Mouse (Mus musculus) midbrain, postnatal 0 days (tissue): ENCODE data around the gene Ppp2r2d. TPM values are rescaled to one million over a fixed set of nuclear protein-coding genes. Genes with fewer than 3 reads are reported as not detected.

ENCODE experiments used
- ATAC-seq: fragments of 200-750 bp; cut with Nextera tagmentation; 2 replicates; pipeline ENCODE4 v1.8.0; 2017; ENCODE audit warnings: moderate number of reproducible peaks, mild to moderate bottlenecking, moderate TSS enrichment, moderate library complexity; ENCODE audit not compliant: low FRiP score
- DNase-seq: peaks from one replicate; pipeline ENCODE4 v3.0.0-alpha.2; 2015; ENCODE audit warnings: low spot score
- H3K27ac ChIP-seq: fragments of 300-500 bp; sonication (generic); 2 replicates; pipeline ENCODE4 v1.5.1; 2014; ENCODE audit warnings: low read depth, mild to moderate bottlenecking, low read length, mixed read lengths
- H3K27me3 ChIP-seq: fragments of 300-500 bp; sonication (generic); 2 replicates; pipeline ENCODE4 v1.6.1; 2014; ENCODE audit warnings: low read length, control low read depth, mixed read lengths; ENCODE audit not compliant: insufficient read depth
- H3K36me3 ChIP-seq: fragments of 300-500 bp; sonication (generic); 2 replicates; pipeline ENCODE4 v1.6.1; 2014; ENCODE audit warnings: low read length, control low read depth, mixed read lengths; ENCODE audit not compliant: insufficient read depth
- H3K4me1 ChIP-seq: fragments of 300-500 bp; sonication (generic); 2 replicates; pipeline ENCODE4 v1.6.1; 2014; ENCODE audit warnings: mild to moderate bottlenecking, control low read depth, antibody characterized with exemption, low read length, mixed read lengths; ENCODE audit not compliant: insufficient read depth
- H3K4me2 ChIP-seq: fragments of 300-500 bp; sonication (generic); 2 replicates; pipeline ENCODE4 v1.6.1; 2014; ENCODE audit warnings: low read depth, mild to moderate bottlenecking, low read length, mixed read lengths; ENCODE audit not compliant: poor library complexity, severe bottlenecking
- H3K4me3 ChIP-seq: fragments of 300-500 bp; sonication (generic); 2 replicates; pipeline ENCODE4 v1.5.1; 2014; ENCODE audit warnings: low read depth, mild to moderate bottlenecking, low read length, moderate library complexity
- H3K9ac ChIP-seq: fragments of 300-500 bp; sonication (generic); replicated peaks from 2 replicates; pipeline ENCODE4 v1.6.1; 2014; ENCODE audit warnings: mild to moderate bottlenecking, low read length, moderate library complexity, mixed read lengths; ENCODE audit not compliant: poor library complexity, severe bottlenecking
- H3K9me3 ChIP-seq: fragments of 300-500 bp; sonication (generic); 2 replicates; pipeline ENCODE4 v1.6.1; 2016; ENCODE audit warnings: low read length, control low read depth
- CTCF ChIP-seq: IDR thresholded peaks from 2 replicates; pipeline ENCODE4 v1.5.1; 2016; ENCODE audit warnings: antibody characterized with exemption, mild to moderate bottlenecking
- WGBS: fragments of 180-500 bp; shearing (Covaris S2); extraction: QIAGEN DNeasy Blood & Tissue Kit; methylation state at CpG from one replicate; pipeline ENCODE4 v1.1.7; 2014; 5-methylcytosine and 5-hydroxymethylcytosine counted together
- polyA plus RNA-seq: library from polyadenylated mRNA; unstranded; fragments of >200 nt; fragmentation: Nextera tagmentation; extraction: Ambion mirVana; gene quantifications from 2 replicates; pipeline ENCODE4 v1.2.1, GENCODE M21; 2015
- total RNA-seq: library from RNA; depleted of rRNA; stranded (reverse); fragments of >200 nt; gene quantifications from 2 replicates; pipeline ENCODE4 v1.2.3, GENCODE M21; 2014

Ppp2r2d gene
- total and polyA plus RNA-seq, 2 experiments from 2014 or later, result 91.5 to 109 TPM

- H3K9ac ChIP-seq, result no peak overlapping the region
- TF ChIP-seq CTCF, result no peak
- no peak for ATAC-seq
- H3K4me1 ChIP-seq, result no peaks in the 10 kb centered on the region
- DNase-seq, result no peak
- H3K4me3 ChIP-seq, result no peak overlapping the region
- no peaks in the 10 kb centered on the region for H3K36me3 ChIP-seq
- no peaks in the 10 kb centered on the region for H3K9me3 ChIP-seq
- no peak overlapping the region for H3K4me2 ChIP-seq
- no peaks in the 10 kb centered on the region for H3K27me3 ChIP-seq
- 82% methylated on average over 6 of the region's 6 CpGs for WGBS
- no peak overlapping the region for H3K27ac ChIP-seq
These were observed 21.5 kb upstream of the Ppp2r2d start for GRCm38 (mm10) chr7:138824423-138824822.

GRCm38 (mm10) chr7:138824995-138825756, 20.7 kb upstream of the Ppp2r2d start:
- H3K27ac ChIP-seq, result no peak overlapping the region
- H3K36me3 ChIP-seq, result no peaks in the 10 kb centered on the region
- no peaks in the 10 kb centered on the region for H3K9me3 ChIP-seq
- ATAC-seq, result no peak
- no peak overlapping the region for H3K4me2 ChIP-seq
- 76% methylated on average over 19 of the region's 19 CpGs for WGBS
- no peak for TF ChIP-seq CTCF
- DNase-seq, result no peak
- H3K27me3 ChIP-seq, result no peaks in the 10 kb centered on the region
- no peak overlapping the region for H3K9ac ChIP-seq
- H3K4me3 ChIP-seq, result no peak overlapping the region
- no peaks in the 10 kb centered on the region for H3K4me1 ChIP-seq

GRCm38 (mm10) chr7:138827812-138828211, 18.1 kb upstream of the Ppp2r2d start:
- 13% methylated on average over 11 of the region's 11 CpGs for WGBS
- H3K27me3 ChIP-seq, result no peaks in the 10 kb centered on the region

GRCm38 (mm10) chr7:138835028-138835427, 10.9 kb upstream of the Ppp2r2d start:
- no peak for ATAC-seq
- no peak overlapping the region for H3K9ac ChIP-seq
- no peak overlapping the region for H3K4me3 ChIP-seq
- WGBS, result 80% methylated on average over 3 of the region's 3 CpGs
- H3K4me1 ChIP-seq, result no peaks in the 10 kb centered on the region
- H3K36me3 ChIP-seq, result peaks cover 14% of the 10 kb centered on the region
- TF ChIP-seq CTCF, result peak; percentile 74
- H3K4me2 ChIP-seq, result no peak overlapping the region
- no peaks in the 10 kb centered on the region for H3K27me3 ChIP-seq
- H3K9me3 ChIP-seq, result no peaks in the 10 kb centered on the region
- no peak overlapping the region for H3K27ac ChIP-seq
- DNase-seq, result peak; percentile 74

More at GRCm38 (mm10) chr7:138827812-138828211, 18.1 kb upstream of the Ppp2r2d start:
- Histone ChIP-seq H3K4me1 (no peaks in the 10 kb centered on the region), H3K4me3 (no peak overlapping the region), H3K9ac (no peak overlapping the region), H3K9me3 (no peaks in the 10 kb centered on the region), H3K36me3 (no peaks in the 10 kb centered on the region), H3K27ac (no peak overlapping the region), H3K4me2 (no peak overlapping the region)
- DNase-seq (peak; percentile 76), ATAC-seq (no peak)
- TF ChIP-seq CTCF, result peak; percentile 99

GRCm38 (mm10) chr7:138840594-138841021, 5.3 kb upstream of the Ppp2r2d start:
- WGBS, result 39% methylated on average over 4 of the region's 4 CpGs
- H3K9ac ChIP-seq, result 0 out of 2 replicates have a peak overlapping the region, but pooled peaks have one; percentile 36
- H3K4me2 ChIP-seq, result no peak overlapping the region
- ATAC-seq, result no peak
- H3K27me3 ChIP-seq, result no peaks in the 10 kb centered on the region
- H3K9me3 ChIP-seq, result no peaks in the 10 kb centered on the region
- DNase-seq, result peak; percentile 87
- H3K27ac ChIP-seq, result no peak overlapping the region
- peak; percentile 85 for TF ChIP-seq CTCF
- peaks cover 10% of the 10 kb centered on the region for H3K36me3 ChIP-seq
- H3K4me3 ChIP-seq, result no peak overlapping the region
- H3K4me1 ChIP-seq, result peaks cover 9% of the 10 kb centered on the region

- DNase-seq (no peak), ATAC-seq (no peak)
- peak; percentile 17; the same call in 1 of the 2 replicates for TF ChIP-seq CTCF
- H3K4me1 ChIP-seq, result peaks cover 9% of the 10 kb centered on the region
- H3K27ac ChIP-seq, result no peak overlapping the region
- no peaks in the 10 kb centered on the region for H3K27me3 ChIP-seq
- no peaks in the 10 kb centered on the region for H3K9me3 ChIP-seq
- WGBS, result 82% methylated on average over 3 of the region's 3 CpGs
- no peak overlapping the region for H3K4me2 ChIP-seq
- peaks cover under 1% of the 10 kb centered on the region; the same call in 1 of the 2 replicates for H3K36me3 ChIP-seq
- no peak overlapping the region for H3K4me3 ChIP-seq
- H3K9ac ChIP-seq, result no peak overlapping the region
These were observed 4.3 kb upstream of the Ppp2r2d start for GRCm38 (mm10) chr7:138841436-138842151.
